Mouse (Mus musculus) ES-E14 (cell line): ENCODE results near the gene Atf3. TPM values are rescaled to one million over a fixed set of nuclear protein-coding genes. Genes with fewer than 3 reads are reported as not detected.

ENCODE experiments used
- DNase-seq: peaks from one replicate; pipeline ENCODE4 v3.0.0-alpha.2; 2013; ENCODE audit warnings: low read depth, low spot score
- H3K27ac ChIP-seq: 2 replicates; pipeline ENCODE4 v1.5.1; 2012; ENCODE audit warnings: low read depth, mild to moderate bottlenecking, low read length, moderate library complexity, mixed read lengths; ENCODE audit not compliant: poor library complexity, insufficient read depth, severe bottlenecking
- H3K36me3 ChIP-seq: 2 replicates; pipeline ENCODE4 v1.6.1; 2012; ENCODE audit warnings: mild to moderate bottlenecking, low read length, moderate library complexity, mixed read lengths; ENCODE audit not compliant: control insufficient read depth, poor library complexity, insufficient read depth, severe bottlenecking
- H3K4me1 ChIP-seq, 2 experiments: fragments of 150-350 bp in 1 of 2; sonication (generic) in 1 of 2; 2 replicates each; pipeline ENCODE4 v1.6.1; 2012; ENCODE audit warnings: low read length in 2 of 2, mild to moderate bottlenecking in 1 of 2, mixed read lengths in 1 of 2; ENCODE audit not compliant: control insufficient read depth in 2 of 2, insufficient read depth in 2 of 2, poor library complexity in 1 of 2
- H3K4me3 ChIP-seq, 2 experiments: fragments of 150-350 bp in 1 of 2; sonication (generic) in 1 of 2; 2 replicates each; pipeline ENCODE4 v1.5.1; 2012; ENCODE audit warnings: low read length in 2 of 2, low read depth in 1 of 2, mild to moderate bottlenecking in 1 of 2, mixed read lengths in 1 of 2; ENCODE audit not compliant: insufficient read depth in 1 of 2, poor library complexity in 1 of 2, severe bottlenecking in 1 of 2
- H3K9ac ChIP-seq: 2 replicates; pipeline ENCODE4 v1.6.1; 2012; ENCODE audit warnings: low read depth, mild to moderate bottlenecking, low read length, mixed read lengths; ENCODE audit not compliant: poor library complexity, insufficient read depth, severe bottlenecking
- H3K9me3 ChIP-seq: fragments of 150-350 bp; sonication (generic); 2 replicates; pipeline ENCODE4 v1.6.1; 2012; ENCODE audit warnings: low read depth, mild to moderate bottlenecking, low read length; ENCODE audit not compliant: control insufficient read depth, insufficient read depth
- CHD2 ChIP-seq: IDR thresholded peaks from 2 replicates; pipeline ENCODE4 v1.6.1; 2014; ENCODE audit warnings: mild to moderate bottlenecking, low read depth, low read length, inconsistent platforms
- HCFC1 ChIP-seq: IDR thresholded peaks from 2 replicates; pipeline ENCODE4 v1.6.1; 2012; ENCODE audit warnings: low read length, inconsistent platforms, borderline replicate concordance; ENCODE audit not compliant: insufficient read depth
- MAFK ChIP-seq: IDR thresholded peaks from 2 replicates; pipeline ENCODE4 v1.6.1; 2014; ENCODE audit warnings: mild to moderate bottlenecking, low read depth, low read length, inconsistent platforms; ENCODE audit not compliant: insufficient read depth
- ZC3H11A ChIP-seq: IDR thresholded peaks from 2 replicates; pipeline ENCODE4 v1.6.1; 2012; ENCODE audit warnings: low read depth, mild to moderate bottlenecking, inconsistent platforms, low read length, borderline replicate concordance
- ZNF384 ChIP-seq: IDR thresholded peaks from 2 replicates; pipeline ENCODE4 v1.6.1; 2012; ENCODE audit warnings: low read depth, low read length, inconsistent platforms
- in situ Hi-C, 2 experiments: fragments of 600-800 bp; cut with MboI; formaldehyde crosslinking; loops; one replicate each; pipeline ENCODE4 v1.15.1; 2025; ENCODE audit warnings: low sequenced_read_pairs in 2 of 2, inconsistent platforms in 1 of 2; ENCODE audit not compliant: unreplicated experiment in 2 of 2
- total RNA-seq: library from RNA; depleted of rRNA; stranded (reverse); fragments of 300-350 nt; gene quantifications from 2 replicates; pipeline ENCODE4 v1.2.3, GENCODE M21; 2012

Gene Atf3
- total RNA-seq, 1 experiment, result 8.0 TPM

GRCm38 (mm10) chr1:191184066-191184815, 33.6 kb downstream of the Atf3 start:
- H3K27ac ChIP-seq, result no peak overlapping the region
- no peaks in the 10 kb centered on the region for H3K36me3 ChIP-seq
- peak overlapping the region; percentile 63 to 87; a peak in 3 of 4 replicates for H3K4me3 ChIP-seq
- peak overlapping the region; percentile 46; the same call in 1 of the 2 replicates for H3K9ac ChIP-seq
- no peaks in the 10 kb centered on the region for H3K9me3 ChIP-seq
- TF ChIP-seq HCFC1, result no peak
- no peak for TF ChIP-seq CHD2
- in situ Hi-C loops, result no loop called here
- no peak for DNase-seq
- H3K4me1 ChIP-seq, result peaks cover 5 to 15% of the 10 kb centered on the region in 2 experiments; a peak in 3 of 4 replicates

DNA sequence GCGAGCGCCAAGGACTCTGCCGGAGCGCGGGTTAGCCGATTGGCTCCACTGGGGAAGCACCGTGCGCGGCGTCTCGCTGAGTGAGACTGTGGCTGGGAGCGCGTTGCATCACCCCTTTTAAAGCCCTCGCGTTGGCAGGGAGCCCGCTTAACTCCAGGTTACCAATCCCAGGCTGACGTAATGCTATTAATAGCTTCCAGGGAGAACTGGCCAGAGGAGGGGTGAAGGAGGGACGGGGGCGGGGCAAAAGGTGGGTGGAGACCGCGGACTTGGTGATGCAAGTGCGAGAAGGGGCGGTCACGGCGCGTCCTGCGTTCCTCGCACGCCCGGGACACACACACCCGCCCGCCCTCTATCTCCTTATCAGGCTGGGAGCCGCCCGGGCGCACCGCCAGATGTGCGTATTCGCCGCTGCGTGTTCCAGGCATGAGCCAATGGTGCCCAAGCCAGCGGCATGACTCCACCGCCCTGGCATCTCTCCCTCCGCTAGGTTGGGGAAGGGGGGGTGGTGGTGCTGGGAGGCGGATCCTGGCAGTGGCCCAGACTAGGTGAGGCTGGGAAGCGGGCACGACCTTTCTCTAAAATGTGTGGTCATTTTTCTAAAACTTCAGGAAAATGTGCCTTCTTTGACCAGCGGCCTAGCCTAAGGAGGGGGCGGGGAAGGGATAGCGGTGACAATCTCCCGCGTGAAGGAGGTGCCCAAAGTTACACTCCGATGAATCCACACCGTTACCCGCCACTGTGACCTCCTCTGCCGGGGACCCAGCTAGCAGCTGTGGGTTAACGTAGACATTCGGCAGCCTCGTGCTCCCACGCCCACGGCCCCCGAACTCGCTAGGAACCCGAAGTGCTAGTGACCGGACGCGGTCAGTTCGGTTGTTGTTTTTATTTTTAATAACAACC, 34.4 kb downstream of the Atf3 start:
- Histone ChIP-seq H3K36me3 (no peaks in the 10 kb centered on the region), H3K4me1 (peaks cover 3 to 15% of the 10 kb centered on the region in 2 experiments; a peak in 3 of 4 replicates), H3K27ac (no peak overlapping the region), H3K9me3 (no peaks in the 10 kb centered on the region), H3K4me3 (peak overlapping the region; percentile 63 to 87), H3K9ac (peak overlapping the region; percentile 71; the same call in 1 of the 2 replicates)
- DNase-seq, result peak; percentile 81
- in situ Hi-C loops, result no loop called here
- no peak for TF ChIP-seq CHD2
- no peak for TF ChIP-seq MAFK
- TF ChIP-seq ZC3H11A, result no peak
- TF ChIP-seq HCFC1, result no peak
- TF ChIP-seq ZNF384, result no peak

DNA sequence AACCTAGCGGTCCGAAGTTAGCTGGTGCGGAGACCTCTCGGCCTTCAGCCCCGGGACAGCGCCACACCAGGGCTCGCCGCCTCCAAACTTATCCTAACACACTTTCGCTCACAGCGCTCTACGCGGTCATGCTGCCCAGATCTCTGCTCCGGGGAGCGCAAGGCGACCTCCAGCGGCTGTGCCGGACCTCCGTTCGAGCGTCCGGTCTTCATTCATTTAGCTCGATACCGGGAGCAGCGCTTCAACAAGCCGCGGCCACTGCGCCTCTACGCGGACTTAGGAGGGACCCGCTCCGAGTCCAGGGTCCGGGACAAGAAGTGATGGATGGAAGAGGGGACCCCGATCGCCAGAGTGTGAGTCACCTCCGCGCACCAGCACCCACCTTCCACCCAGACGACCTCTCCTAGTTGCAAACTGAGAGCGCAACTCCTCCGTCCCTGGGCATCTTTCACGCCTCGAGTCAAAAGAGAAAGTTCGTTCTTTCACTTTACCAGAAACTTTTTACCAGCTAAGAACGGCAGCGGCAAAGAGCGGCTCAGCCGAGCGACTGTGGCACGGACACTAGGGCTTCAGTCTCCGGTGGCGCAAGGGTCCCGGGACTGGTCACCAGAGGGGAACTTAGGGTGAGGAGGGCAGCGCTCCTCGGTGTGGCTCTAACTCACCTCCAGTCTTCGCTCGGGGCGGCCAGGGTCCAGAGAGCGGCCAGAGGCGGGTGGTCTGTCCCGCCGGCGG, 35.2 kb downstream of the Atf3 start:
- no peak overlapping the region for H3K27ac ChIP-seq
- no peaks in the 10 kb centered on the region for H3K9me3 ChIP-seq
- in situ Hi-C loops, result no loop called here
- H3K9ac ChIP-seq, result peak overlapping the region; percentile 71; the same call in 1 of the 2 replicates
- H3K4me1 ChIP-seq, result peaks cover 3 to 15% of the 10 kb centered on the region in 2 experiments; a peak in 3 of 4 replicates
- TF ChIP-seq HCFC1, result no peak
- no peak for TF ChIP-seq CHD2
- TF ChIP-seq ZNF384, result no peak
- no peak for TF ChIP-seq ZC3H11A
- TF ChIP-seq MAFK, result no peak
- DNase-seq, result no peak
- H3K4me3 ChIP-seq, result peak overlapping the region; percentile 63 to 87
- H3K36me3 ChIP-seq, result no peaks in the 10 kb centered on the region
